Mouse (Mus musculus): ENCODE measurements around the gene Prkcb. TPM values are rescaled to one million over a fixed set of nuclear protein-coding genes. Genes with fewer than 3 reads are reported as not detected.

Prkcb gene
- polyA plus RNA-seq, 1 experiment from 2014 or later = 4.7 TPM

- Histone ChIP-seq H3K36me3 (no peaks in the 10 kb centered on the region), H3K4me3 (replicated peaks) (no peak overlapping the region), H3K27me3 (peaks cover 38% of the 10 kb centered on the region), H3K4me2 (no peak overlapping the region), H3K27ac (no peak overlapping the region), H3K4me1 (replicated peaks) (peaks cover 15% of the 10 kb centered on the region), H3K9me3 (no peaks in the 10 kb centered on the region), H3K9ac (replicated peaks) (no peak overlapping the region)
- 84% methylated on average over 3 of the region's 3 CpGs for WGBS
- no peak for ATAC-seq (ENCODE audit: insufficient number of reproducible peaks, insufficient read depth, low FRiP score, low TSS enrichment, low read depth)
Observed at GRCm38 (mm10) chr7:122347433-122347832, 58.9 kb downstream of the Prkcb start.

GRCm38 (mm10) chr7:122349961-122350360, 61.4 kb downstream of the Prkcb start:
- H3K9ac ChIP-seq (replicated peaks) = no peak overlapping the region
- no peak overlapping the region for H3K4me3 ChIP-seq (replicated peaks)
- WGBS = 85% methylated on average over 5 of the region's 5 CpGs
- peaks cover 38% of the 10 kb centered on the region for H3K27me3 ChIP-seq
- peaks cover 18% of the 10 kb centered on the region for H3K4me1 ChIP-seq (replicated peaks)
- no peaks in the 10 kb centered on the region for H3K9me3 ChIP-seq
- H3K4me2 ChIP-seq = no peak overlapping the region
- no peaks in the 10 kb centered on the region for H3K36me3 ChIP-seq
- H3K27ac ChIP-seq = no peak overlapping the region
- no peak for ATAC-seq (ENCODE audit: insufficient number of reproducible peaks, insufficient read depth, low FRiP score, low TSS enrichment, low read depth)

DNA sequence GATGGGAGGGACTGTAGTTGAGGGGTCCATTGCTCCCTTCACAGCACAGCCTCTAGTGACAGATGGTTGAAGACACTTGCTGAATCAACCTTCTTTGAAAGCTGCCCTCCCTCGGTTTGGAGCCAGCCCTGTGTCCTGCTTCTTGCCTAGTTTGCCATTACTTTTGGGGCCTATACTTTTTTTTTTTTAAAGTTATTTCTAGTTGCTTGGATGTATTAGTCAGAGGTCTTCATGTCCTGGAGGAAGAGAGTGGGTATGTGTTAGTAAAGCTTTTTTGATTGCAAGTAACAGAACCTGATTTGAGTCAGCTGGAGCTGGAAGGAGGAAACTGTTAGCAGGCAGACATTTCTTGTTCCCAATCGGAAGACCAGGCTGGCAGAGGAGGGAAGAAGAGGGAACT, 62.2 kb downstream of the Prkcb start:
- H3K4me2 ChIP-seq = no peak overlapping the region
- H3K27ac ChIP-seq = no peak overlapping the region
- no peak for ATAC-seq (ENCODE audit: insufficient number of reproducible peaks, insufficient read depth, low FRiP score, low TSS enrichment, low read depth)
- no peak overlapping the region for H3K4me3 ChIP-seq (replicated peaks)
- peaks cover 38% of the 10 kb centered on the region for H3K27me3 ChIP-seq
- H3K9me3 ChIP-seq = no peaks in the 10 kb centered on the region
- no peak overlapping the region for H3K9ac ChIP-seq (replicated peaks)
- no peaks in the 10 kb centered on the region for H3K36me3 ChIP-seq
- 81% methylated on average over 2 of the region's 2 CpGs for WGBS
- peaks cover 18% of the 10 kb centered on the region for H3K4me1 ChIP-seq (replicated peaks)

DNA sequence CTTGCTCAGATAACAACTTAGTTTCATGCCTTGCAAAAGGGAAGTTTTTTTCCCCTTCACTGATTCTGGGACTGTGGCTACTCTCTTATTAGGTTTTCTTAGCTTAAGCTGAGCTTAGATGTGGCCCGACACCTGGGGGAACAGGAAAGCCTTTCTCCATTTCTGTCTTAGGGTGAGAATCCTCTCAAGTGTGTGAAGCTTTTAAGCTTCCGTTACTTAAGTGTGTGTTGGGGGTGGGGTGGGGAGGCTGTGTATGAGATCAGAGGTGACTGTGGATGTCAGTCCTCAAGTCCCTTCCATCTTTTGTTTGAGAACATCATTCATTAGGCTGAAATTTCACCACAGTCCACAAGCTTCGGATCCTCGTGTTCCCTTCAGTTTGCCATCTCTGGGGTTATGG, 63.3 kb downstream of the Prkcb start:
- Histone ChIP-seq H3K9me3 (no peaks in the 10 kb centered on the region), H3K27me3 (peaks cover 34% of the 10 kb centered on the region), H3K36me3 (no peaks in the 10 kb centered on the region), H3K9ac (replicated peaks) (no peak overlapping the region), H3K4me2 (no peak overlapping the region), H3K4me3 (replicated peaks) (no peak overlapping the region), H3K27ac (no peak overlapping the region), H3K4me1 (replicated peaks) (peaks cover 13% of the 10 kb centered on the region)
- 80% methylated on average over 4 of the region's 4 CpGs for WGBS
- no peak for ATAC-seq (ENCODE audit: insufficient number of reproducible peaks, insufficient read depth, low FRiP score, low TSS enrichment, low read depth)

DNA sequence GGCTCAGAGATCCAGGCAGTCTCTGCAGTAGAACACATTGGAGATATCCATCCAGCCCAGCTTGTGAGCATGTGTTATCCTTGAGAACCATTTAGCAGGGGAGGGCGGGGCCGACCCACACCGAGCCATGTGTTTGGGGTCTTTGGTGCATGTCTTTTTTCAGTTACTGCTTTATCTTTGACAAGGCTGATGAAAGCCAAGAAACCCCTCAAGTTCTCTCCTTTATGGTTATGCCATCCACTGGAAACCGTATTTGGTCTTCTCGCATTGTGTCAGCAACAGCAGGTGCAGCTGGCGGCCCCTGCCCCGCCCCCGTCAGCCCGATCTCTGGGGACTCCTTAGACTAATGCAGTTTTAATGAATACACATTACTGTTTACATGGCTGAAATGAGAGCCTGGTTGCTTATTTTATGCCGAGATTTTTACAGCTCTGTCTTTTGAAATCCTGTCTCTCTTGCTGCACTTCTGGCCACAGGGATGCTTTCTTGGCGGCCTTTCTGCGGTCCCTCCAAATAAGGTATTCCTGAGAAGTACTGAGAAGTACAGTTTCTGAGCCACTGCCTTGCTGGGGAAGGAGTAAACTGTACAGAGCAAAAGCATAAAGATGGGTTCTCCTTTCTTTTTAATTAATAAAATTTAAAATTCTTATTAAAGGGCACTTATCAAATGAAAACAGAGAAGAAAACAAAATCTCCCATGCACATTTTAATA, 64.2 kb downstream of the Prkcb start:
- 42% methylated on average over 12 of the region's 12 CpGs for WGBS
- no peaks in the 10 kb centered on the region for H3K36me3 ChIP-seq
- peaks cover 24% of the 10 kb centered on the region for H3K27me3 ChIP-seq
- H3K4me2 ChIP-seq = no peak overlapping the region
- ATAC-seq (ENCODE audit: insufficient number of reproducible peaks, insufficient read depth, low FRiP score, low TSS enrichment, low read depth) = no peak
- no peak overlapping the region for H3K27ac ChIP-seq
- H3K9ac ChIP-seq (replicated peaks) = no peak overlapping the region
- no peak overlapping the region for H3K4me3 ChIP-seq (replicated peaks)
- no peaks in the 10 kb centered on the region for H3K9me3 ChIP-seq
- peaks cover 12% of the 10 kb centered on the region for H3K4me1 ChIP-seq (replicated peaks)

DNA sequence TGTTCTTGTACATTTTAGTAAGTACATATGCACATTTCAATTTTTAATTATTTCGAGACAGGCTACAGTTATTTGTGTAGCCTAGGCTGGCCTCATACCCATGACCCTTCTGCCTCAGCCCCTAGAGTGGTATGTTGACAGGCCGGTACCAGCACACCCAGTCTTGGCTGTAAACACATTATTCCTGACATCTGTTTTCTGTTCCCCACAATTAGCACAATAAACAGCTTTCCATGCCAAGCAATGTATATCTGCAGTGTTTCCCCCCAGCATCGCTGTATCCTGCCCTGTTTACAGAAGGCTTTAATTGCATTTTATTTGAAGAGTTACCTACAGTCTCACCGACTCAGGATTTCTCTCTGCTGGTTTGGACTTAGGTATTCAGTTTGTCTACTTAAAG, 64.8 kb downstream of the Prkcb start:
- ATAC-seq (ENCODE audit: insufficient number of reproducible peaks, insufficient read depth, low FRiP score, low TSS enrichment, low read depth) = no peak
- Histone ChIP-seq H3K4me1 (replicated peaks) (peaks cover 12% of the 10 kb centered on the region), H3K4me3 (replicated peaks) (no peak overlapping the region), H3K9ac (replicated peaks) (no peak overlapping the region), H3K36me3 (no peaks in the 10 kb centered on the region), H3K9me3 (no peaks in the 10 kb centered on the region), H3K27me3 (peaks cover 23% of the 10 kb centered on the region), H3K4me2 (no peak overlapping the region), H3K27ac (no peak overlapping the region)
- WGBS = 29% methylated on average over 4 of the region's 4 CpGs

DNA sequence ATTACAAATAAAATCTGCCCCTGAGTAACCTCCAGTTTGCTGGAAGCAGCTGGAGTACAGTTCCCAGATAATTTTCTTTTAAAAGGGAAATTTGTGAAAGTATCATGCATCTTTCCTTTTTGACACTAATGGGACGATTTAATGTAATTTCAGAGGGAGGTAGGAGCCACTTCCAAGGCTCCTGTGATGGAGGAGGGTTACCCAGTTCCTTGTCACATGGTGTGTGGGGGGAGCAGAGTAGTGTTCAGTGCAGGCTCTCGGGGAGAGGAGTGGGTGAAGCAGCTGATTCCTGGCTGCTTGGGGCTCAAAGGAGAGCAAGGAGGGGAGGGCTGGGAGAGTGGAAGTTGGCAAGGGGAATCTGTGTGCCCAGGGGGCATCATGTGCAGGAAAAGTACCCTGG, 68.4 kb downstream of the Prkcb start:
- Histone ChIP-seq H3K4me1 (replicated peaks) (peaks cover 12% of the 10 kb centered on the region), H3K4me2 (no peak overlapping the region), H3K27ac (no peak overlapping the region), H3K4me3 (replicated peaks) (no peak overlapping the region), H3K27me3 (peaks cover 13% of the 10 kb centered on the region), H3K9ac (replicated peaks) (no peak overlapping the region), H3K9me3 (no peaks in the 10 kb centered on the region), H3K36me3 (no peaks in the 10 kb centered on the region)
- no peak for ATAC-seq (ENCODE audit: insufficient number of reproducible peaks, insufficient read depth, low FRiP score, low TSS enrichment, low read depth)
- WGBS = 59% methylated on average over 2 of the region's 2 CpGs

GRCm38 (mm10) chr7:122357847-122358246, 69.3 kb downstream of the Prkcb start:
- Histone ChIP-seq H3K36me3 (no peaks in the 10 kb centered on the region), H3K4me1 (replicated peaks) (peaks cover 3% of the 10 kb centered on the region; the same call in 1 of the 2 replicates), H3K9ac (replicated peaks) (no peak overlapping the region), H3K27me3 (peaks cover 7% of the 10 kb centered on the region), H3K9me3 (no peaks in the 10 kb centered on the region), H3K27ac (no peak overlapping the region), H3K4me3 (replicated peaks) (no peak overlapping the region), H3K4me2 (no peak overlapping the region)
- ATAC-seq (ENCODE audit: insufficient number of reproducible peaks, insufficient read depth, low FRiP score, low TSS enrichment, low read depth) = no peak
- 93% methylated on average over 7 of the region's 7 CpGs for WGBS

DNA sequence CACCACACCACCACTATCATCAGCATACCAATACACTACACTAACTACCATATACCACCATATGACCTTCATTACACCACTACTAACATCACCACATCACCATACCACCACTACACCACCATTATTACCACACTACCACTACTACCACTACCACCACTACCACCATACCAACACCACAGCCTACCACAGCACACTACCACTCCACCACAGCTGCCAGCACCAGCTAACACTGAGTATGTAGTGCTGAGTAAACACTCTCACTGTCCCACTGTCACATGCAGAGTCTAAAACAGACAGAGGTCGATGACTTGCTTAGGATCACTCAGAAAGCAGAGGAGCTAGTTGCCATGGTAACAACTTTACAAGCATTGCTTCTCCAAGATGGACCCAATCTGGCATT, 78.1 kb downstream of the Prkcb start:
- Histone ChIP-seq H3K9ac (replicated peaks) (no peak overlapping the region), H3K36me3 (no peaks in the 10 kb centered on the region), H3K4me2 (no peak overlapping the region), H3K27me3 (no peaks in the 10 kb centered on the region), H3K4me3 (replicated peaks) (no peak overlapping the region), H3K9me3 (no peaks in the 10 kb centered on the region), H3K4me1 (replicated peaks) (no peaks in the 10 kb centered on the region), H3K27ac (no peak overlapping the region)
- no peak for ATAC-seq (ENCODE audit: insufficient number of reproducible peaks, insufficient read depth, low FRiP score, low TSS enrichment, low read depth)
- WGBS = 60% methylated on average over 1 of the region's 1 CpGs

DNA sequence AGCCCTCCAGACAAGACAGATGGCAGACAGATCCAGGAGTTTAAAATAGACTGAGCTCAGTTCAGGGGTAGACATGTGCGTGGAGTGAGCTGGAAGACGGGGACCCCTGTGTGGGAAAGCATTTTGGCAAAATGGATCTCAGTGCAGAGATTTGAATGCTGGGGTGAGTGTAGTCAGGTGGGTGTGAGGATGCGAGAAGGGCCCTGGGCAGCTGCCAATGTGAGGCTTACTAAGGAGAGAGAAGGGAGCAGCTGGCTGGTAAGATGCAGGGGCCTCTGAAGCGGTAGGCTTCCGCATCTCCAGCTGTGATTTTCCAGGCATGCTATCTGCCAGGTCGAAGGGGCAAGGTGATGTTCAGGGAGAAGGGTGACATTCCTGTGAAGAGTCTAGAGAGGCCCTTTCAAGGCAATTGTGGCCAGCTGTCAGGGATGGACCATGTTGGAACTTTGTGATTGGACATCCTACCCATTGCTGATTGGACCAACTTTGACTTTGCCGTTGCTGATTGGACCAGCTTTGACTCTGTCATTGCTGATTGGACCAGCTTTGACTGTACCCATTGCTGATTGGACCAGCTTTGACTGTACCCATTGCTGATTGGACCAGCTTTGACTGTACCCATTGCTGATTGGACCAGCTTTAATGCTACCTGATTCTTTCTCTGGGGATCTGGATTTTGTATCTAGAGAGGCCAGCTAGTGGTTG, 78.9 kb downstream of the Prkcb start:
- no peaks in the 10 kb centered on the region for H3K36me3 ChIP-seq
- H3K4me1 ChIP-seq (replicated peaks) = no peaks in the 10 kb centered on the region
- ATAC-seq (ENCODE audit: insufficient number of reproducible peaks, insufficient read depth, low FRiP score, low TSS enrichment, low read depth) = no peak
- H3K27ac ChIP-seq = no peak overlapping the region
- no peaks in the 10 kb centered on the region for H3K27me3 ChIP-seq
- WGBS = 87% methylated on average over 7 of the region's 7 CpGs
- no peak overlapping the region for H3K4me2 ChIP-seq
- H3K4me3 ChIP-seq (replicated peaks) = no peak overlapping the region
- H3K9me3 ChIP-seq = no peaks in the 10 kb centered on the region
- H3K9ac ChIP-seq (replicated peaks) = no peak overlapping the region

- no peaks in the 10 kb centered on the region for H3K27me3 ChIP-seq
- 95% methylated on average over 12 of the region's 12 CpGs for WGBS
- no peaks in the 10 kb centered on the region for H3K36me3 ChIP-seq
- no peak overlapping the region for H3K4me2 ChIP-seq
- no peak for ATAC-seq (ENCODE audit: insufficient number of reproducible peaks, insufficient read depth, low FRiP score, low TSS enrichment, low read depth)
- H3K27ac ChIP-seq = no peak overlapping the region
- no peak overlapping the region for H3K9ac ChIP-seq (replicated peaks)
- H3K4me3 ChIP-seq (replicated peaks) = no peak overlapping the region
- H3K9me3 ChIP-seq = no peaks in the 10 kb centered on the region
- no peaks in the 10 kb centered on the region for H3K4me1 ChIP-seq (replicated peaks)
Observed at GRCm38 (mm10) chr7:122370488-122370887, 81.9 kb downstream of the Prkcb start.

DNA sequence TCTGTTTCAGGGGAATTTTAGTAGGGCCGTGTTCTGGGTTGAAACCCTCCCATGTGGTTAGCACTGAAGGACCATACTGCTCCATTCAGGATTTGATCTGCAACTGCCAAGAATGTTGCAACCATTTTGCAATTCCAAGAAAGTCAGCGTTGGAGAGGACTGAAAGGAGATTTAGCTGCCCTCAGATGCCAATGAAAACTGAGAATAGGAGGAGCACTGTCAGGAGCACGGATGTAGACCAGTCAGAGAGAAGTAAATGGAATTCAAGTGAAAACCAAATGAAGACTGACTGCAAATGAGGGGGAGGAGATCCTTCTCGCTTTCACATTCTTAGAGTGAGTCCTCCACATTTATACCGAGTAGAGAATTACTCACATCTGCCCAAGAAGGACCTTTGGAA, 83.4 kb downstream of the Prkcb start:
- WGBS = 76% methylated on average over 5 of the region's 5 CpGs
- H3K36me3 ChIP-seq = no peaks in the 10 kb centered on the region
- H3K27ac ChIP-seq = no peak overlapping the region
- no peaks in the 10 kb centered on the region for H3K9me3 ChIP-seq
- no peak overlapping the region for H3K4me2 ChIP-seq
- no peak overlapping the region for H3K9ac ChIP-seq (replicated peaks)
- no peak overlapping the region for H3K4me3 ChIP-seq (replicated peaks)
- no peaks in the 10 kb centered on the region for H3K27me3 ChIP-seq
- no peaks in the 10 kb centered on the region for H3K4me1 ChIP-seq (replicated peaks)
- no peak for ATAC-seq (ENCODE audit: insufficient number of reproducible peaks, insufficient read depth, low FRiP score, low TSS enrichment, low read depth)

All from limb, embryonic 12.5 days (tissue).